Mouse (Mus musculus) liver, embryonic 12.5 days (tissue): ENCODE measurements around the gene Gba. TPM values are rescaled to one million over a fixed set of nuclear protein-coding genes. Genes with fewer than 3 reads are reported as not detected.

Experiments used
- ATAC-seq: fragments of 200-750 bp; cut with Nextera tagmentation; 2 replicates; pipeline ENCODE4 v1.8.0; 2017; ENCODE audit warnings: moderate number of reproducible peaks, mild to moderate bottlenecking, moderate library complexity
- H3K27ac ChIP-seq: fragments of 300-500 bp; sonication (generic); 2 replicates; pipeline ENCODE4 v1.5.1; 2016; ENCODE audit warnings: mild to moderate bottlenecking
- H3K27me3 ChIP-seq: fragments of 300-500 bp; sonication (generic); replicated peaks from 2 replicates; pipeline ENCODE4 v1.6.1; 2016; ENCODE audit warnings: mild to moderate bottlenecking, moderate library complexity
- H3K36me3 ChIP-seq: fragments of 300-500 bp; sonication (generic); 2 replicates; pipeline ENCODE4 v1.6.1; 2016; ENCODE audit warnings: mild to moderate bottlenecking, moderate library complexity
- H3K4me1 ChIP-seq: fragments of 300-500 bp; sonication (generic); 2 replicates; pipeline ENCODE4 v1.6.1; 2016
- H3K4me2 ChIP-seq: fragments of 300-500 bp; sonication (generic); 2 replicates; pipeline ENCODE4 v1.6.1; 2016; ENCODE audit warnings: mild to moderate bottlenecking, moderate library complexity
- H3K4me3 ChIP-seq: fragments of 300-500 bp; sonication (generic); 2 replicates; pipeline ENCODE4 v1.5.1; 2016; ENCODE audit warnings: mild to moderate bottlenecking, moderate library complexity
- H3K9ac ChIP-seq: fragments of 300-500 bp; sonication (generic); 2 replicates; pipeline ENCODE4 v1.6.1; 2016; ENCODE audit warnings: mild to moderate bottlenecking, moderate library complexity
- H3K9me3 ChIP-seq: fragments of 300-500 bp; sonication (generic); replicated peaks from 2 replicates; pipeline ENCODE4 v1.6.1; 2016; ENCODE audit warnings: mild to moderate bottlenecking, moderate library complexity
- WGBS: fragments of 180-500 bp; shearing (Covaris S2); methylation state at CpG from one replicate; pipeline ENCODE4 v1.1.7; 2016; ENCODE audit not compliant: insufficient replicate concordance; 5-methylcytosine and 5-hydroxymethylcytosine counted together
- polyA plus RNA-seq: library from polyadenylated mRNA; unstranded; fragments of >200 nt; fragmentation: Nextera tagmentation; extraction: Ambion mirVana; gene quantifications from 2 replicates; pipeline ENCODE4 v1.2.1, GENCODE M21; 2016

Gba gene
- polyA plus RNA-seq, 1 experiment from 2014 or later: 26.6 TPM

GRCm38 (mm10) chr3:89166945-89167344 lies 35.8 kb upstream of the Gba start:
- 88% methylated on average over 19 of the region's 19 CpGs for WGBS
- Histone ChIP-seq H3K9me3 (no peaks in the 10 kb centered on the region), H3K27ac (no peak overlapping the region), H3K4me3 (no peak overlapping the region), H3K27me3 (no peaks in the 10 kb centered on the region), H3K36me3 (peaks cover 58% of the 10 kb centered on the region), H3K9ac (no peak overlapping the region), H3K4me1 (peaks cover 31% of the 10 kb centered on the region), H3K4me2 (peak overlapping the region; percentile 74; the same call in 1 of the 2 replicates)
- no peak for ATAC-seq

GRCm38 (mm10) chr3:89174844-89175243 lies 27.9 kb upstream of the Gba start:
- Histone ChIP-seq H3K4me1 (peaks cover 24% of the 10 kb centered on the region), H3K9ac (0 out of 2 replicates have a peak overlapping the region, but pooled peaks have one; percentile 12), H3K27me3 (no peaks in the 10 kb centered on the region), H3K27ac (no peak overlapping the region), H3K4me2 (no peak overlapping the region), H3K4me3 (no peak overlapping the region), H3K9me3 (no peaks in the 10 kb centered on the region), H3K36me3 (peaks cover 82% of the 10 kb centered on the region)
- 88% methylated on average over 11 of the region's 11 CpGs for WGBS
- no peak for ATAC-seq

GRCm38 (mm10) chr3:89175544-89175943 lies 27.2 kb upstream of the Gba start:
- H3K27me3 ChIP-seq: no peaks in the 10 kb centered on the region
- H3K4me2 ChIP-seq: no peak overlapping the region
- peaks cover 24% of the 10 kb centered on the region for H3K4me1 ChIP-seq
- H3K27ac ChIP-seq: no peak overlapping the region
- H3K9ac ChIP-seq: no peak overlapping the region
- 85% methylated on average over 10 of the region's 10 CpGs for whole genome bisulfite sequencing
- peaks cover 82% of the 10 kb centered on the region for H3K36me3 ChIP-seq
- ATAC-seq: no peak
- no peak overlapping the region for H3K4me3 ChIP-seq
- no peaks in the 10 kb centered on the region for H3K9me3 ChIP-seq

- no peak for ATAC-seq
- 84% methylated on average over 7 of the region's 7 CpGs for WGBS
- Histone ChIP-seq H3K4me3 (no peak overlapping the region), H3K4me2 (peak overlapping the region; percentile 89), H3K27me3 (no peaks in the 10 kb centered on the region), H3K9ac (peak overlapping the region; percentile 0; the same call in 1 of the 2 replicates), H3K9me3 (no peaks in the 10 kb centered on the region), H3K27ac (peak overlapping the region; percentile 30; the same call in 1 of the 2 replicates), H3K4me1 (peaks cover 24% of the 10 kb centered on the region), H3K36me3 (peaks cover 82% of the 10 kb centered on the region)
These were observed 26.3 kb upstream of the Gba start for GRCm38 (mm10) chr3:89176421-89176820.

- Histone ChIP-seq H3K36me3 (peaks cover 82% of the 10 kb centered on the region), H3K4me2 (peak within 1 kb of the TSS; percentile 89), H3K9me3 (no peaks in the 10 kb centered on the region), H3K9ac (peak within 1 kb of the TSS; percentile 84), H3K4me3 (peak within 1 kb of the TSS; percentile 82), H3K4me1 (peaks cover 31% of the 10 kb centered on the region), H3K27ac (peak within 1 kb of the TSS; percentile 80), H3K27me3 (no peaks in the 10 kb centered on the region)
- under 1% methylated on average over 43 of the region's 43 CpGs for WGBS
- peak; percentile 92 for ATAC-seq
These were observed 25.3 kb upstream of the Gba start, which contains the start of gene Scamp3 for GRCm38 (mm10) chr3:89177242-89178106. Scamp3 (plus strand) TSS chr3:89177473.

- Histone ChIP-seq H3K4me1 (peaks cover 37% of the 10 kb centered on the region), H3K9ac (peak overlapping the region; percentile 84), H3K27me3 (no peaks in the 10 kb centered on the region), H3K4me2 (peak overlapping the region; percentile 89), H3K9me3 (no peaks in the 10 kb centered on the region), H3K36me3 (peaks cover 78% of the 10 kb centered on the region), H3K27ac (peak overlapping the region; percentile 80), H3K4me3 (peak overlapping the region; percentile 82)
- ATAC-seq: no peak
- 6% methylated on average over 6 of the region's 6 CpGs for WGBS
These were observed 24.7 kb upstream of the Gba start for GRCm38 (mm10) chr3:89178107-89178385.

- H3K9ac ChIP-seq: peak overlapping the region; percentile 84
- H3K27me3 ChIP-seq: no peaks in the 10 kb centered on the region
- H3K9me3 ChIP-seq: no peaks in the 10 kb centered on the region
- ATAC-seq: no peak
- H3K4me2 ChIP-seq: peak overlapping the region; percentile 89
- peaks cover 68% of the 10 kb centered on the region for H3K36me3 ChIP-seq
- H3K27ac ChIP-seq: 0 out of 2 replicates have a peak overlapping the region, but pooled peaks have one; percentile 27
- peaks cover 47% of the 10 kb centered on the region for H3K4me1 ChIP-seq
- 79% methylated on average over 11 of the region's 11 CpGs for WGBS
- peak overlapping the region; percentile 82 for H3K4me3 ChIP-seq
These were observed 23.7 kb upstream of the Gba start for GRCm38 (mm10) chr3:89179056-89179455.

GRCm38 (mm10) chr3:89181749-89182500 lies 20.8 kb upstream of the Gba start:
- peak overlapping the region; percentile 50 for H3K27ac ChIP-seq
- no peak overlapping the region for H3K4me3 ChIP-seq
- H3K9me3 ChIP-seq: no peaks in the 10 kb centered on the region
- H3K27me3 ChIP-seq: no peaks in the 10 kb centered on the region
- no peak overlapping the region for H3K4me2 ChIP-seq
- peak overlapping the region; percentile 27; the same call in 1 of the 2 replicates for H3K9ac ChIP-seq
- peaks cover 59% of the 10 kb centered on the region for H3K4me1 ChIP-seq
- H3K36me3 ChIP-seq: peaks cover 41% of the 10 kb centered on the region
- no peak for ATAC-seq
- WGBS: 86% methylated on average over 27 of the region's 27 CpGs

GRCm38 (mm10) chr3:89182531-89183057 lies 20.1 kb upstream of the Gba start:
- no peaks in the 10 kb centered on the region for H3K27me3 ChIP-seq
- H3K9ac ChIP-seq: peak overlapping the region; percentile 27
- ATAC-seq: peak; percentile 5; the same call in 1 of the 2 replicates
- H3K4me3 ChIP-seq: peak overlapping the region; percentile 63
- H3K4me1 ChIP-seq: peaks cover 65% of the 10 kb centered on the region
- peak overlapping the region; percentile 88 for H3K4me2 ChIP-seq
- H3K27ac ChIP-seq: peak overlapping the region; percentile 50; the same call in 1 of the 2 replicates
- H3K9me3 ChIP-seq: no peaks in the 10 kb centered on the region
- WGBS: 38% methylated on average over 7 of the region's 7 CpGs
- H3K36me3 ChIP-seq: peaks cover 41% of the 10 kb centered on the region

GRCm38 (mm10) chr3:89183058-89183958 lies 19.4 kb upstream of the Gba start, which contains the start of gene Fam189b:
Fam189b (plus strand) TSS chr3:89183143.
- peak within 1 kb of the TSS; percentile 69 for H3K9ac ChIP-seq
- H3K36me3 ChIP-seq: peaks cover 45% of the 10 kb centered on the region
- H3K27me3 ChIP-seq: 0 out of 2 replicates have a peak, but pooled peaks cover 4% of the 10 kb centered on the region
- peak; percentile 88 for ATAC-seq
- peak within 1 kb of the TSS; percentile 63 for H3K4me3 ChIP-seq
- H3K4me2 ChIP-seq: peak within 1 kb of the TSS; percentile 88
- H3K4me1 ChIP-seq: peaks cover 66% of the 10 kb centered on the region
- no peaks in the 10 kb centered on the region for H3K9me3 ChIP-seq
- WGBS: 23% methylated on average over 39 of the region's 39 CpGs
- peak within 1 kb of the TSS; percentile 64 for H3K27ac ChIP-seq

- Histone ChIP-seq H3K9me3 (no peaks in the 10 kb centered on the region), H3K9ac (peak overlapping the region; percentile 69; the same call in 1 of the 2 replicates), H3K4me2 (peak overlapping the region; percentile 88), H3K4me3 (peak overlapping the region; percentile 63), H3K36me3 (peaks cover 47% of the 10 kb centered on the region), H3K4me1 (peaks cover 66% of the 10 kb centered on the region), H3K27ac (no peak overlapping the region), H3K27me3 (0 out of 2 replicates have a peak, but pooled peaks cover 10% of the 10 kb centered on the region)
- ATAC-seq: no peak
- WGBS: 82% methylated on average over 6 of the region's 6 CpGs
These were observed 18.8 kb upstream of the Gba start for GRCm38 (mm10) chr3:89183959-89184315.
